Comparison of ENCODE assay signal across 8 mouse cellular contexts in the genomic region with DNA sequence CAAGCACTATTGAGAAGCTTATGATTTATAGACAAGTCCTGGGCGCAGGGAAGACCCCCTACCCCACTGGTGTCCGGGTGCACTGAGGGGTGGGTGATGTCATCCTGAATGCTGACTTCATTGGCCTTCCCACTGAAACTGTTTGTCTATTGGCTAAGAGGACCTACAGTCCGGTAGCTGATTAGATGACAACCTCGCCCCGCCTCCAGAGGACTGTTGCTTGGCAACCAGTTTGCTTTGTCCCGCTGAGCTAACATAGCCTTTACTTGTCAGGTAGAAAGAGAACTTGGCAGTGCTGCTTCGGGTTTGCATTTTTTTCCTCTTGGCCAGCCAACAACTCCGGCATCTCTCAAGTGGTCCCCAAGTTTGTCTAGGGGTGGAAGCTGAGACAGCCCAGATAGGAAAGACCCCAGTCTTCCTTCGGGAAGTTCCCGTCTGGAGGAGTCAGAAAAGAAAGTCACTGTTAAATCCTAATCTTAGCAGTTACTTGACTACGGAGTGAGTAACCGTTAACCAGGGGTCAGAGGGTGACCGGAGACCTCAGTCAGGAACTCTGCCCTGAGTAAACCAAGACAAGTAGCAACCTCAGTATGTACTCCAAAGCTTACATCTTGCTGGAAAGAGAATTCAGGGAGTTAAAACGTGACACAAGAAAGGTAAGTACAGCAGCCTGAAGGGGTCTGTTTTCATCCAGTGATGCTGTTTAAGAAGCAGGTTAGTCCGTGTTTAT. TPM values are rescaled to one million over a fixed set of nuclear protein-coding genes. Genes with fewer than 3 reads are reported as not detected.
DNase-seq lines count a peak whose midpoint lies in the region; ATAC-seq lines count a peak whose summit lies in the region.

A gene (plus strand): TSS at position 258 of the 730 bp plus-strand sequence.

- H3K4me2 ChIP-seq in limb, embryonic 12.5 days = peak within 1 kb of the TSS; percentile 48
- H3K4me2 ChIP-seq in midbrain, embryonic 13.5 days (replicated peaks) = peak within 1 kb of the TSS; percentile 53

- H3K4me1 ChIP-seq in heart, embryonic 10.5 days = 0 out of 2 replicates have a peak, but pooled peaks cover 5% of the 10 kb centered on the region
- H3K4me1 ChIP-seq in limb, embryonic 12.5 days (replicated peaks) = peaks cover 6% of the 10 kb centered on the region; the same call in 1 of the 2 replicates
- peaks cover 9% of the 10 kb centered on the region; the same call in 1 of the 2 replicates for H3K4me1 ChIP-seq in midbrain, embryonic 13.5 days (replicated peaks)

- H3K9me3 ChIP-seq in heart, embryonic 10.5 days = no peaks in the 10 kb centered on the region
- H3K9me3 ChIP-seq in limb, embryonic 12.5 days = no peaks in the 10 kb centered on the region
- no peaks in the 10 kb centered on the region for H3K9me3 ChIP-seq in midbrain, embryonic 13.5 days

- H3K9ac ChIP-seq in limb, embryonic 12.5 days (replicated peaks) = no peak within 1 kb of the TSS
- H3K9ac ChIP-seq in midbrain, embryonic 13.5 days (replicated peaks) = peak within 1 kb of the TSS; percentile 42; the same call in 1 of the 2 replicates

- H3K27me3 ChIP-seq in heart, embryonic 10.5 days (ENCODE audit: insufficient read depth, poor library complexity, severe bottlenecking) = no peaks in the 10 kb centered on the region
- H3K27me3 ChIP-seq in limb, embryonic 12.5 days = no peaks in the 10 kb centered on the region
- H3K27me3 ChIP-seq in midbrain, embryonic 13.5 days = no peaks in the 10 kb centered on the region

- WGBS in heart, embryonic 10.5 days = 33% methylated on average over 15 of the region's 15 CpGs
- WGBS in limb, embryonic 12.5 days = 39% methylated on average over 15 of the region's 15 CpGs
- 21% methylated on average over 15 of the region's 15 CpGs for WGBS in midbrain, embryonic 13.5 days

- peak within 1 kb of the TSS; percentile 48 for H3K4me3 ChIP-seq in heart, embryonic 10.5 days
- peak within 1 kb of the TSS; percentile 21 for H3K4me3 ChIP-seq in limb, embryonic 12.5 days (replicated peaks)
- H3K4me3 ChIP-seq in midbrain, embryonic 13.5 days (replicated peaks) = peak within 1 kb of the TSS; percentile 33

- 0 out of 2 replicates have a peak within 1 kb of the TSS, but pooled peaks have one; percentile 10 for H3K27ac ChIP-seq in heart, embryonic 10.5 days
- no peak within 1 kb of the TSS for H3K27ac ChIP-seq in limb, embryonic 12.5 days
- no peak within 1 kb of the TSS for H3K27ac ChIP-seq in midbrain, embryonic 13.5 days

- 0 out of 2 replicates have a peak, but pooled peaks have one; percentile 59 for ATAC-seq in limb, embryonic 12.5 days (ENCODE audit: insufficient number of reproducible peaks, insufficient read depth, low FRiP score, low TSS enrichment, low read depth)
- ATAC-seq in midbrain, embryonic 13.5 days = peak; percentile 96
- no peak for ATAC-seq in megakaryocyte, adult 5-6 weeks (ENCODE audit: poor library complexity, severe bottlenecking)

- no peaks in the 10 kb centered on the region for H3K36me3 ChIP-seq in heart, embryonic 10.5 days
- no peaks in the 10 kb centered on the region for H3K36me3 ChIP-seq in limb, embryonic 12.5 days
- no peaks in the 10 kb centered on the region for H3K36me3 ChIP-seq in midbrain, embryonic 13.5 days

- peak; percentile 58 to 85 for DNase-seq in adrenal gland, adult (ENCODE audit: inconsistent age in 2 of 2, low spot score in 1 of 2)
- peak; percentile 88 for DNase-seq in embryo, embryonic 10 days (ENCODE audit: low spot score)
- peak; percentile 85 for DNase-seq in heart, embryonic 10.5 days (ENCODE audit: low spot score)
- peak; percentile 93 for DNase-seq in kidney, adult 9 months
- DNase-seq in testis, postnatal 10 days (ENCODE audit: low spot score) = peak; percentile 76

RNA-seq across cellular contexts. Expression of the gene that starts here (rescaled TPM):
- 0.30 TPM in 2 replicates for polyA plus RNA-seq in heart, embryonic 10.5 days (2016; fragmentation: Nextera tagmentation; extraction: Ambion mirVana)
- 0.19 and 0.48 TPM in 2 replicates for polyA plus RNA-seq in limb, embryonic 12.5 days (2016; fragmentation: Nextera tagmentation; extraction: Ambion mirVana)
- 0.57 and 0.63 TPM in 2 replicates for polyA plus RNA-seq in midbrain, embryonic 13.5 days (2015; fragmentation: Nextera tagmentation; extraction: Ambion mirVana)
- not detected in 2 replicates for total RNA-seq in megakaryocyte, adult 5-6 weeks (2015)
- not detected in 2 replicates for total RNA-seq in megakaryocyte, adult 5-6 weeks (2017)

Comparison
In these comparisons a context has a peak if more than half of its experiments do, and no peak if none do; other contexts are left out.
1. Peak in DNase-seq, H3K4me3 ChIP-seq and H3K27ac ChIP-seq in heart, embryonic 10.5 days; RNA of the gene not detected or under 1 TPM.
2. Peak in ATAC-seq, H3K4me3 ChIP-seq and H3K4me2 ChIP-seq in limb, embryonic 12.5 days; RNA of the gene not detected or under 1 TPM.
3. Peak in ATAC-seq, H3K4me3 ChIP-seq, H3K9ac ChIP-seq and H3K4me2 ChIP-seq in midbrain, embryonic 13.5 days; RNA of the gene not detected or under 1 TPM.